10 mouse cellular contexts compared by ENCODE assay signal in genomic region chr2:157202361-157202760, GRCm38 (mm10). TPM values are rescaled to one million over a fixed set of nuclear protein-coding genes. Genes with fewer than 3 reads are reported as not detected.
DNase-seq lines count a peak whose midpoint lies in the region; ATAC-seq and TF ChIP-seq lines count a peak whose summit lies in the region.
"Had no signal": no experiment of that assay in that cellular context is flagged by ENCODE, and none has a peak within 500 bp of the region (broad histone marks: within the 10 kb centered on the region; RNA-seq: fewer than 3 reads in every experiment).

No protein-coding gene starts in this region.

- TF ChIP-seq CTCF in stomach, postnatal 0 days (IDR thresholded peaks at IDR 0.05; ENCODE audit: low read depth), result no peak

- TF ChIP-seq EP300 in stomach, postnatal 0 days (optimal IDR thresholded peaks at IDR 0.05), result no peak

- H3K4me3 ChIP-seq in liver, embryonic 11.5 days (ENCODE audit: low read depth, low read length), result no peak overlapping the region; the same call in 1 of the 2 replicates
- peak overlapping the region; percentile 92 for H3K4me3 ChIP-seq in liver, embryonic 12.5 days
- H3K4me3 ChIP-seq in stomach, postnatal 0 days (ENCODE audit: low read depth, low read length), result no peak overlapping the region

- no peaks in the 10 kb centered on the region; the same call in 1 of the 2 replicates for H3K9me3 ChIP-seq in liver, embryonic 11.5 days (ENCODE audit: control insufficient read depth, low read length)
- no peaks in the 10 kb centered on the region for H3K9me3 ChIP-seq in liver, embryonic 12.5 days (replicated peaks)
- H3K9me3 ChIP-seq in stomach, postnatal 0 days (ENCODE audit: control insufficient read depth, low read length), result no peaks in the 10 kb centered on the region

- H3K27me3 ChIP-seq in liver, embryonic 11.5 days (replicated peaks; ENCODE audit: control insufficient read depth, insufficient read depth, low read length), result no peaks in the 10 kb centered on the region
- no peaks in the 10 kb centered on the region for H3K27me3 ChIP-seq in liver, embryonic 12.5 days (replicated peaks)
- H3K27me3 ChIP-seq in stomach, postnatal 0 days (ENCODE audit: control insufficient read depth, insufficient read depth, low read length), result no peaks in the 10 kb centered on the region

- peaks cover 3% of the 10 kb centered on the region; the same call in 1 of the 2 replicates for H3K4me1 ChIP-seq in liver, embryonic 11.5 days (replicated peaks; ENCODE audit: control insufficient read depth, insufficient read depth, low read length)
- peaks cover 27% of the 10 kb centered on the region for H3K4me1 ChIP-seq in liver, embryonic 12.5 days
- no peaks in the 10 kb centered on the region for H3K4me1 ChIP-seq in stomach, postnatal 0 days (replicated peaks; ENCODE audit: control insufficient read depth, insufficient read depth)

- ATAC-seq in CD4-positive, CD25-positive, alpha-beta regulatory T cell, adult 4 months, result no peak
- no peak for ATAC-seq in liver, embryonic 11.5 days (replicated peaks; ENCODE audit: low FRiP score)
- ATAC-seq in liver, embryonic 12.5 days, result no peak
- ATAC-seq in stomach, postnatal 0 days (ENCODE audit: low FRiP score, low TSS enrichment), result no peak
- ATAC-seq in granulocyte monocyte progenitor cell, adult 5-6 weeks (replicated peaks; ENCODE audit: poor library complexity, severe bottlenecking), result no peak

- H3K4me2 ChIP-seq in liver, embryonic 11.5 days, result peak overlapping the region; percentile 93
- H3K4me2 ChIP-seq in liver, embryonic 12.5 days, result peak overlapping the region; percentile 82
- H3K4me2 ChIP-seq in stomach, postnatal 0 days (replicated peaks; ENCODE audit: low read depth), result no peak overlapping the region

- no peak overlapping the region for H3K27ac ChIP-seq in liver, embryonic 11.5 days (ENCODE audit: low read depth, low read length)
- no peak overlapping the region for H3K27ac ChIP-seq in liver, embryonic 12.5 days
- H3K27ac ChIP-seq in stomach, postnatal 0 days (replicated peaks), result 0 out of 2 replicates have a peak overlapping the region, but pooled peaks have one; percentile 40

- DNase-seq in CD4-positive, CD25-positive, alpha-beta regulatory T cell, adult 2 months (ENCODE audit: low read depth, low spot score), result peak; percentile 38
- no peak for DNase-seq in liver, embryonic 11.5 days (ENCODE audit: low spot score)
- DNase-seq in liver, result no peak
- no peak for DNase-seq in stomach, postnatal 0 days (ENCODE audit: low spot score)
- DNase-seq in frontal cortex, postnatal 36 days (ENCODE audit: low spot score in 2 of 2), result no peak
- DNase-seq: cerebellum, adult 9-10 months; lung, postnatal 10 days had no signal

- no peak overlapping the region for H3K9ac ChIP-seq in liver, embryonic 11.5 days (ENCODE audit: low read depth, low read length)
- H3K9ac ChIP-seq in liver, embryonic 12.5 days, result peak overlapping the region; percentile 95; the same call in 1 of the 2 replicates
- H3K9ac ChIP-seq in stomach, postnatal 0 days (ENCODE audit: low read length), result no peak overlapping the region

- 84% methylated on average over 6 of the region's 6 CpGs for WGBS in liver, embryonic 11.5 days
- 73% methylated on average over 6 of the region's 6 CpGs for WGBS in liver, embryonic 12.5 days (ENCODE audit: insufficient replicate concordance)
- 59% methylated on average over 6 of the region's 6 CpGs for WGBS in stomach, postnatal 0 days

- H3K36me3 ChIP-seq in liver, embryonic 11.5 days (ENCODE audit: control insufficient read depth, insufficient read depth, low read length), result peaks cover 15% of the 10 kb centered on the region
- H3K36me3 ChIP-seq in liver, embryonic 12.5 days, result peaks cover 43% of the 10 kb centered on the region
- no peaks in the 10 kb centered on the region for H3K36me3 ChIP-seq in stomach, postnatal 0 days (ENCODE audit: control insufficient read depth, insufficient read depth, low read length)

RNA-seq across cellular contexts. Expression of gene Rbl1, which starts 2.0 kb away (rescaled TPM):
- 10 to 100 TPM; 19.3 to 23.4 TPM for polyA plus RNA-seq in CD4-positive, CD25-positive, alpha-beta regulatory T cell, adult 4 months (2017; shearing (Covaris generic))
- polyA plus RNA-seq in liver, embryonic 11.5 days (2014; fragmentation: Nextera tagmentation; extraction: Ambion mirVana), result 29.2 and 33.7 TPM in 2 replicates
- 27.9 and 31.0 TPM in 2 replicates for polyA plus RNA-seq in liver, embryonic 12.5 days (2016; fragmentation: Nextera tagmentation; extraction: Ambion mirVana)
- 9.1 and 10.2 TPM in 2 replicates for polyA plus RNA-seq in stomach, postnatal 0 days (2015; fragmentation: Nextera tagmentation; extraction: Ambion mirVana)
- total RNA-seq in granulocyte monocyte progenitor cell, adult 5-6 weeks (2014; fragmentation: Nextera tagmentation), result 58.6 and 76.1 TPM in 2 replicates
- 80.7 and 89.9 TPM in 2 replicates for total RNA-seq in granulocyte monocyte progenitor cell, adult 5-6 weeks (2017)
